Mouse (Mus musculus) intestine, postnatal 0 days (tissue): ENCODE measurements around the gene Dock8. TPM values are rescaled to one million over a fixed set of nuclear protein-coding genes. Genes with fewer than 3 reads are reported as not detected.
A peak's percentile ranks its signal among the peaks of the same experiment; 100 is the strongest.

ENCODE experiments used
- ATAC-seq: fragments of 200-750 bp; cut with Nextera tagmentation; 2 replicates; pipeline ENCODE4 v1.8.0; 2017; ENCODE audit warnings: mild to moderate bottlenecking, moderate TSS enrichment, moderate library complexity
- H3K27ac ChIP-seq: fragments of 300-500 bp; sonication (generic); 2 replicates; pipeline ENCODE4 v1.5.1; 2014; ENCODE audit warnings: mild to moderate bottlenecking, low read depth, low read length, moderate library complexity
- H3K27me3 ChIP-seq: fragments of 300-500 bp; sonication (generic); replicated peaks from 2 replicates; pipeline ENCODE4 v1.6.1; 2014; ENCODE audit warnings: low read length, mixed read lengths; ENCODE audit not compliant: control insufficient read depth, insufficient read depth
- H3K36me3 ChIP-seq: fragments of 300-500 bp; sonication (generic); 2 replicates; pipeline ENCODE4 v1.6.1; 2014; ENCODE audit warnings: mild to moderate bottlenecking, moderate library complexity; ENCODE audit not compliant: control insufficient read depth, insufficient read depth
- H3K4me1 ChIP-seq: fragments of 300-500 bp; sonication (generic); replicated peaks from 2 replicates; pipeline ENCODE4 v1.6.1; 2014; ENCODE audit warnings: antibody characterized with exemption, low read length, mixed read lengths; ENCODE audit not compliant: control insufficient read depth, insufficient read depth
- H3K4me2 ChIP-seq: fragments of 300-500 bp; sonication (generic); replicated peaks from 2 replicates; pipeline ENCODE4 v1.6.1; 2014; ENCODE audit warnings: low read depth, mild to moderate bottlenecking, moderate library complexity
- H3K4me3 ChIP-seq: fragments of 300-500 bp; sonication (generic); 2 replicates; pipeline ENCODE4 v1.5.1; 2014; ENCODE audit warnings: low read depth, low read length
- H3K9ac ChIP-seq: fragments of 300-500 bp; sonication (generic); 2 replicates; pipeline ENCODE4 v1.6.1; 2014; ENCODE audit warnings: mild to moderate bottlenecking, low read depth, low read length
- H3K9me3 ChIP-seq: fragments of 300-500 bp; sonication (generic); 2 replicates; pipeline ENCODE4 v1.6.1; 2016; ENCODE audit warnings: mixed run types; ENCODE audit not compliant: control insufficient read depth
- CTCF ChIP-seq: sonication (generic); IDR thresholded peaks from 2 replicates; pipeline ENCODE4 v1.5.1; 2016; ENCODE audit warnings: low read depth, mild to moderate bottlenecking, control low read depth, antibody characterized with exemption, moderate library complexity
- WGBS: fragments of 180-500 bp; shearing (Covaris S2); extraction: QIAGEN DNeasy Blood & Tissue Kit; methylation state at CpG from one replicate; pipeline ENCODE4 v1.1.7; 2014; 5-methylcytosine and 5-hydroxymethylcytosine counted together
- polyA plus RNA-seq: library from polyadenylated mRNA; unstranded; fragments of >200 nt; fragmentation: Nextera tagmentation; extraction: Ambion mirVana; gene quantifications from 2 replicates; pipeline ENCODE4 v1.2.1, GENCODE M21; 2015

The Dock8 gene
- polyA plus RNA-seq, 1 experiment from 2014 or later = 7.5 TPM

GRCm38 (mm10) chr19:25036784-25037183 is 37.5 kb downstream of the Dock8 start:
- no peaks in the 10 kb centered on the region for H3K9me3 ChIP-seq
- no peak overlapping the region for H3K9ac ChIP-seq
- 88% methylated on average over 5 of the region's 5 CpGs for WGBS
- no peaks in the 10 kb centered on the region for H3K36me3 ChIP-seq
- ATAC-seq = no peak
- no peak overlapping the region for H3K4me3 ChIP-seq
- H3K4me1 ChIP-seq = no peaks in the 10 kb centered on the region; the same call in 1 of the 2 replicates
- no peaks in the 10 kb centered on the region for H3K27me3 ChIP-seq
- TF ChIP-seq CTCF = no peak
- H3K4me2 ChIP-seq = no peak overlapping the region
- H3K27ac ChIP-seq = no peak overlapping the region

GRCm38 (mm10) chr19:25037249-25037648 is 37.9 kb downstream of the Dock8 start:
- Histone ChIP-seq H3K4me1 (no peaks in the 10 kb centered on the region; the same call in 1 of the 2 replicates), H3K4me3 (no peak overlapping the region), H3K27ac (no peak overlapping the region), H3K27me3 (no peaks in the 10 kb centered on the region), H3K9ac (no peak overlapping the region), H3K9me3 (no peaks in the 10 kb centered on the region), H3K4me2 (no peak overlapping the region), H3K36me3 (no peaks in the 10 kb centered on the region)
- TF ChIP-seq CTCF = no peak
- no peak for ATAC-seq
- 75% methylated on average over 4 of the region's 4 CpGs for WGBS

- Histone ChIP-seq H3K27ac (no peak overlapping the region), H3K4me1 (no peaks in the 10 kb centered on the region; the same call in 1 of the 2 replicates), H3K4me3 (no peak overlapping the region), H3K36me3 (no peaks in the 10 kb centered on the region), H3K27me3 (no peaks in the 10 kb centered on the region), H3K4me2 (no peak overlapping the region), H3K9me3 (no peaks in the 10 kb centered on the region), H3K9ac (no peak overlapping the region)
- TF ChIP-seq CTCF = no peak
- no peak for ATAC-seq
- WGBS = 51% methylated on average over 6 of the region's 6 CpGs
Observed at GRCm38 (mm10) chr19:25038293-25038692, 39.0 kb downstream of the Dock8 start.

GRCm38 (mm10) chr19:25041209-25041608 is 41.9 kb downstream of the Dock8 start:
- ATAC-seq = no peak
- H3K4me3 ChIP-seq = no peak overlapping the region
- no peak overlapping the region for H3K9ac ChIP-seq
- H3K36me3 ChIP-seq = no peaks in the 10 kb centered on the region
- H3K27me3 ChIP-seq = no peaks in the 10 kb centered on the region
- no peak overlapping the region for H3K4me2 ChIP-seq
- H3K9me3 ChIP-seq = no peaks in the 10 kb centered on the region
- 44% methylated on average over 6 of the region's 6 CpGs for WGBS
- no peak for TF ChIP-seq CTCF
- H3K27ac ChIP-seq = no peak overlapping the region
- H3K4me1 ChIP-seq = no peaks in the 10 kb centered on the region; the same call in 1 of the 2 replicates

- peak; percentile 62 for ATAC-seq
- Histone ChIP-seq H3K4me3 (0 out of 2 replicates have a peak overlapping the region, but pooled peaks have one; percentile 4), H3K27me3 (no peaks in the 10 kb centered on the region), H3K9me3 (no peaks in the 10 kb centered on the region), H3K36me3 (no peaks in the 10 kb centered on the region), H3K4me1 (no peaks in the 10 kb centered on the region), H3K4me2 (peak overlapping the region; percentile 52), H3K9ac (no peak overlapping the region), H3K27ac (0 out of 2 replicates have a peak overlapping the region, but pooled peaks have one; percentile 3)
- TF ChIP-seq CTCF = 0 out of 2 replicates have a peak, but pooled peaks have one; percentile 14
- 43% methylated on average over 11 of the region's 11 CpGs for WGBS
Observed at GRCm38 (mm10) chr19:25042973-25043372, 43.6 kb downstream of the Dock8 start.

GRCm38 (mm10) chr19:25044057-25044456 is 44.7 kb downstream of the Dock8 start:
- Histone ChIP-seq H3K9ac (no peak overlapping the region), H3K27ac (peak overlapping the region; percentile 35; the same call in 1 of the 2 replicates), H3K4me2 (peak overlapping the region; percentile 52), H3K36me3 (no peaks in the 10 kb centered on the region), H3K4me1 (no peaks in the 10 kb centered on the region), H3K27me3 (no peaks in the 10 kb centered on the region), H3K4me3 (no peak overlapping the region), H3K9me3 (no peaks in the 10 kb centered on the region)
- WGBS = 37% methylated on average over 3 of the region's 3 CpGs
- TF ChIP-seq CTCF = no peak
- ATAC-seq = peak; percentile 65

GRCm38 (mm10) chr19:25052355-25052754 is 53.0 kb downstream of the Dock8 start:
- H3K4me3 ChIP-seq = no peak overlapping the region
- no peaks in the 10 kb centered on the region for H3K27me3 ChIP-seq
- TF ChIP-seq CTCF = no peak
- no peak for ATAC-seq
- no peaks in the 10 kb centered on the region for H3K36me3 ChIP-seq
- no peak overlapping the region for H3K9ac ChIP-seq
- WGBS = 89% methylated on average over 7 of the region's 7 CpGs
- H3K9me3 ChIP-seq = no peaks in the 10 kb centered on the region
- no peak overlapping the region for H3K27ac ChIP-seq
- H3K4me2 ChIP-seq = no peak overlapping the region
- H3K4me1 ChIP-seq = no peaks in the 10 kb centered on the region
